Mouse (Mus musculus): ENCODE measurements around the gene Plac8.

DNA sequence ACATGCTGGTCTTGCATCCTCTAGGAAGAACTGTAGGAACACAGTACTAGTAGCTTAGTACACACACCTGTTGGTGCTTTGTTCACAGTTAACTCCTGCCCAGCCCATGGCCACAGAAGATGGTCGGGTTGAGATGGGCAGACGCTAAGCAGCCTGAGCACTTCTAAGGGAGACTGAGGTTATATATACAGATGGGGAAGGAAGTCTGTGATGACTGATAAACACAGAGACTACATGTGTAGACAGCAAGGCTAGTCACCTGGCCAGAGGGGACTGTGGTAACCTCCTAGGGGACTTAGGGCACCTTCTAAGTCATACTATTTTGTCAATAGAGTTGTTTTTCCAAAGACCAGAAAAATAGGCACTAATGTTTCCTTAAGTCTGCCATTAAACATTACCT lies 29.8 kb upstream of the Plac8 start:
- TF ChIP-seq EP300 (IDR thresholded peaks at IDR 0.05; ENCODE audit: low read depth) = no peak
- TF ChIP-seq CTCF (IDR thresholded peaks at IDR 0.05; ENCODE audit: low read depth) = no peak

All from heart, postnatal 0 days (tissue).